Mouse (Mus musculus) limb, embryonic 15.5 days (tissue): ENCODE data around the gene Cacna1c. TPM values are rescaled to one million over a fixed set of nuclear protein-coding genes. Genes with fewer than 3 reads are reported as not detected.

Source experiments
- ATAC-seq: fragments of 200-750 bp; cut with Nextera tagmentation; 2 replicates; pipeline ENCODE4 v1.8.0; 2017; ENCODE audit warnings: low read depth, moderate TSS enrichment; ENCODE audit not compliant: insufficient number of reproducible peaks, low FRiP score, low TSS enrichment
- H3K27ac ChIP-seq: fragments of 300-500 bp; sonication (generic); 2 replicates; pipeline ENCODE4 v1.5.1; 2015; ENCODE audit warnings: moderate library complexity, mild to moderate bottlenecking, inconsistent platforms
- H3K27me3 ChIP-seq: fragments of 300-500 bp; sonication (generic); 2 replicates; pipeline ENCODE4 v1.6.1; 2015; ENCODE audit warnings: inconsistent platforms
- H3K36me3 ChIP-seq: fragments of 300-500 bp; sonication (generic); 2 replicates; pipeline ENCODE4 v1.6.1; 2015; ENCODE audit warnings: inconsistent platforms
- H3K4me1 ChIP-seq: fragments of 300-500 bp; sonication (generic); 2 replicates; pipeline ENCODE4 v1.6.1; 2015; ENCODE audit warnings: inconsistent platforms
- H3K4me2 ChIP-seq: fragments of 300-500 bp; sonication (generic); 2 replicates; pipeline ENCODE4 v1.6.1; 2015; ENCODE audit warnings: mild to moderate bottlenecking, inconsistent platforms
- H3K4me3 ChIP-seq: fragments of 300-500 bp; sonication (generic); 2 replicates; pipeline ENCODE4 v1.5.1; 2015; ENCODE audit warnings: mild to moderate bottlenecking, inconsistent platforms
- H3K9ac ChIP-seq: fragments of 300-500 bp; sonication (generic); 2 replicates; pipeline ENCODE4 v1.6.1; 2015; ENCODE audit warnings: inconsistent platforms
- H3K9me3 ChIP-seq: fragments of 300-500 bp; sonication (generic); 2 replicates; pipeline ENCODE4 v1.6.1; 2016; ENCODE audit warnings: inconsistent platforms
- WGBS: fragments of 180-500 bp; shearing (Covaris S2); methylation state at CpG from one replicate; pipeline ENCODE4 v1.1.7; 2015; 5-methylcytosine and 5-hydroxymethylcytosine counted together
- polyA plus RNA-seq: library from polyadenylated mRNA; unstranded; fragments of >200 nt; fragmentation: Nextera tagmentation; extraction: Ambion mirVana; gene quantifications from 2 replicates; pipeline ENCODE4 v1.2.1, GENCODE M21; 2015

Cacna1c gene
- polyA plus RNA-seq, 1 experiment from 2014 or later: 6.2 TPM

DNA sequence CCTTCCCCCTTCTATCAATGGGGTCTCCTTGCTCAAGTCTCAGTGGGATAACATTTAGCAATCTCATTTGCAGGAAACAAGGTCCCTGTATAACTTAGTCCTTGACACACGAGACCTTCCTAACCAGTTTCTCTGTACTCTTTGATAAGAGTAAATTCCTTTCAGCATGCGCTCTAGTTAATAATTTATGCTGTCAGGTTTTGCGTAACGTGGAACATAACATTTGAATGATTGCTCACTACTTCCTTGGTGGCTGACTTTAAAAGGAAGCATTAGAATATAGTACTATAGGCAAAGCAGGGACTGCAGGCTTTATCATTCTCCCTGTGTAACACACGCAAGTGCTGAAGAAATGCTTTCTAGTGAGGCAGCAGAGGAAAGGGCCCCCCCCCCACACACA, 232.9 kb downstream of the Cacna1c start:
- no peak overlapping the region for H3K27ac ChIP-seq
- H3K9ac ChIP-seq: no peak overlapping the region
- 72% methylated on average over 5 of the region's 5 CpGs for WGBS
- no peaks in the 10 kb centered on the region for H3K9me3 ChIP-seq
- no peak overlapping the region for H3K4me3 ChIP-seq
- no peak for ATAC-seq
- no peaks in the 10 kb centered on the region; the same call in none of the 2 replicates for H3K4me1 ChIP-seq
- H3K36me3 ChIP-seq: no peaks in the 10 kb centered on the region
- H3K4me2 ChIP-seq: no peak overlapping the region
- H3K27me3 ChIP-seq: no peaks in the 10 kb centered on the region

- Histone ChIP-seq H3K9me3 (no peaks in the 10 kb centered on the region), H3K4me3 (no peak overlapping the region), H3K36me3 (no peaks in the 10 kb centered on the region), H3K4me2 (no peak overlapping the region), H3K9ac (no peak overlapping the region), H3K27me3 (no peaks in the 10 kb centered on the region), H3K27ac (no peak overlapping the region), H3K4me1 (no peaks in the 10 kb centered on the region)
- WGBS: 71% methylated on average over 9 of the region's 9 CpGs
- ATAC-seq: no peak
These were observed 237.7 kb downstream of the Cacna1c start for GRCm38 (mm10) chr6:118958529-118958928.

DNA sequence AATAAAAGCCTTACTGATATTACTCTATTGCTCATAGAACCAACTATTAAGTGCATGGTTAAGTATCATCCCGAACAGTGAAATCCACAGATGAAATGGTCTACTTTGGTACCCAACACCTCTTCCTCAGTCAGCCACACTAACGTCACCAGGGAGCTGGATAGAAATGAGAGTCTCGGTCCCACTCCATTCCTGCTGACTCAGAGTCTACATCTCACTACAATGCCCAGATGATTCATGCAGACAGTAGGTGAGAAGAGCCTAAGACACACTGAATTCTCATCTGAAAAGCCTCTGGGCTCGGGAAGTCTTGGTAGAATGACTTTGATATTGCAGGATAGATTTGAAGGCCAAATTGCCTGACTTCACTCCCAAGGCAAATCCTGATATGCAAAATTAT, 240.0 kb downstream of the Cacna1c start:
- Histone ChIP-seq H3K36me3 (no peaks in the 10 kb centered on the region), H3K4me3 (no peak overlapping the region), H3K27ac (no peak overlapping the region), H3K9ac (no peak overlapping the region), H3K27me3 (no peaks in the 10 kb centered on the region), H3K4me1 (no peaks in the 10 kb centered on the region), H3K9me3 (no peaks in the 10 kb centered on the region), H3K4me2 (no peak overlapping the region)
- ATAC-seq: no peak
- WGBS: 86% methylated on average over 4 of the region's 4 CpGs

DNA sequence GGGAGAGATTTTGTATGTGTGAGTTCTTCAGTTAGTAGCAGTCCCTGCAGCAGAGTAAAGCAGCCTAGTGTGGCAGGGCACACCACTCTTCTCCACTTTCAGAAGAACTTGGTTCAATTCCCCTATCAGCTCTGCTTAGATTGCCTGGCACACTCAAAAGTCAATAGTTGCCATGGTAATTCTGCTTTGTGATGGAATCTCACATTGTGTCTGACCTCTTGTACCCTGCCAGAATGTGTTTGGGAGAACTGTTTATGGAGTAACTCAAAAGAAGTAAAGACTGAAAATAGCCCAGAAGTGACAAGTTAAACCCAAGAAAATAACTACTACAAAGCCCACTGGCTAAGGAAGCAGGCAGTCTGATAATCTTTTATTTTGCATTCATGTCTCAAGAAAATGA, 240.4 kb downstream of the Cacna1c start:
- no peaks in the 10 kb centered on the region for H3K36me3 ChIP-seq
- no peaks in the 10 kb centered on the region for H3K4me1 ChIP-seq
- no peak overlapping the region for H3K9ac ChIP-seq
- H3K4me2 ChIP-seq: no peak overlapping the region
- H3K4me3 ChIP-seq: no peak overlapping the region
- H3K9me3 ChIP-seq: no peaks in the 10 kb centered on the region
- H3K27me3 ChIP-seq: no peaks in the 10 kb centered on the region
- H3K27ac ChIP-seq: no peak overlapping the region
- ATAC-seq: no peak

DNA sequence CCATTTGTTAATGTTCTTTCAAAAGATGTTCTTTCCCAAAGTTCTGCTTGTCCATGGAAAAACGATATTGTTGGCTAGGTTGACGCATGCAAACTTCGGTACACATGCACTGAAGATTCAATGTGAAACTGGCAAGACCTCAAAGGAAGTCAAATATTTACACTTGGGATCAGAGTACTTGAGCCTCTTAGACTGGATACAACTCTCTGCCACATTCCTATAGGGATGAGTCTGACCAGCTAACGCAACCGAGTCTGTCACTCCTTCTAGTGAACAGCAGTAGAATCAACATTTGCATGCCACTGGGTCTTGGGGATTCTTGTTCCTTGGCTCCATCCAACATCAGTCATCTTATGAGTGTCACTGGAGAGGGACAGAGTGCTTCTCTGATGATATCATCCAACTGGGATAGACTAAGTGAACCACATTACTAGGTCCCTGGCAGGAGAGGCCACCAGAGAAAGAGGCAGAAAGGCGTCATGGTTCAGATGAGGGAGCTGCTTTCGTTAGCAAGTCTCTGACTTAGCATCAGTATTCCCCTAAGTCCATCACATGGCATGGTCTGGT, 241.1 kb downstream of the Cacna1c start:
- Histone ChIP-seq H3K9ac (no peak overlapping the region), H3K4me3 (no peak overlapping the region), H3K27ac (no peak overlapping the region), H3K9me3 (no peaks in the 10 kb centered on the region), H3K27me3 (no peaks in the 10 kb centered on the region), H3K4me1 (no peaks in the 10 kb centered on the region), H3K36me3 (no peaks in the 10 kb centered on the region), H3K4me2 (no peak overlapping the region)
- no peak for ATAC-seq
- 92% methylated on average over 7 of the region's 7 CpGs for WGBS

GRCm38 (mm10) chr6:118952377-118952776, 243.8 kb downstream of the Cacna1c start:
- no peak for ATAC-seq
- Histone ChIP-seq H3K9me3 (no peaks in the 10 kb centered on the region), H3K4me2 (no peak overlapping the region), H3K9ac (no peak overlapping the region), H3K27ac (no peak overlapping the region), H3K4me1 (peaks cover 3% of the 10 kb centered on the region; the same call in 1 of the 2 replicates), H3K4me3 (no peak overlapping the region), H3K36me3 (no peaks in the 10 kb centered on the region), H3K27me3 (no peaks in the 10 kb centered on the region)
- WGBS: 81% methylated on average over 9 of the region's 9 CpGs

DNA sequence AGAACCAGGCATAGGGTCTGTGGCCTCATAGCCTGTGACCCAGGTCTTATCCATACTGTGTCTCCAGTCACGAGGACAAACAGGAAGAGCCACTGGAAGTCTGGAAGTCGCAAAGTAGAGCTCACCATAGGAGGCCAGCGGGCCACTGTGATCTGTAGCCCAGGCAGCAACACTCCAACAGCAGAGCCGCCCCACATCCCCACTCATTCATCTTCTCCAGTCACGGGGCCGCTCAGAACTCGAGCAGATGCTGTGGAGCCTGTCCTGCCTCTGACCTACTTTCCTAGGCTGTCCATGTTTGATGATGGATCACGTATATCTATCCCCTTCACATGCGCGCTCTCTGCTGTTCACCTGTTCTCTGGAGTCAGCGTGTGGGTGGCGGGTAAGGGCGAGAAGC, 246.0 kb downstream of the Cacna1c start:
- no peaks in the 10 kb centered on the region for H3K36me3 ChIP-seq
- no peak overlapping the region for H3K27ac ChIP-seq
- no peak overlapping the region for H3K9ac ChIP-seq
- WGBS: 63% methylated on average over 13 of the region's 13 CpGs
- H3K4me1 ChIP-seq: peaks cover 4% of the 10 kb centered on the region; the same call in 1 of the 2 replicates
- H3K4me3 ChIP-seq: no peak overlapping the region
- no peak overlapping the region for H3K4me2 ChIP-seq
- H3K27me3 ChIP-seq: no peaks in the 10 kb centered on the region
- no peaks in the 10 kb centered on the region for H3K9me3 ChIP-seq
- no peak for ATAC-seq

- peaks cover 4% of the 10 kb centered on the region; the same call in 1 of the 2 replicates for H3K4me1 ChIP-seq
- ATAC-seq: no peak
- WGBS: 47% methylated on average over 8 of the region's 8 CpGs
These were observed 248.9 kb downstream of the Cacna1c start for GRCm38 (mm10) chr6:118947286-118947685.

GRCm38 (mm10) chr6:118946660-118947059, 249.6 kb downstream of the Cacna1c start:
- Histone ChIP-seq H3K4me1 (peaks cover 6% of the 10 kb centered on the region; the same call in 1 of the 2 replicates), H3K9ac (no peak overlapping the region), H3K27ac (no peak overlapping the region), H3K4me2 (no peak overlapping the region), H3K27me3 (no peaks in the 10 kb centered on the region), H3K36me3 (no peaks in the 10 kb centered on the region), H3K4me3 (no peak overlapping the region), H3K9me3 (no peaks in the 10 kb centered on the region)
- no peak for ATAC-seq
- 86% methylated on average over 6 of the region's 6 CpGs for WGBS

More at GRCm38 (mm10) chr6:118947286-118947685, 248.9 kb downstream of the Cacna1c start:
- H3K27ac ChIP-seq: no peak overlapping the region
- H3K27me3 ChIP-seq: no peaks in the 10 kb centered on the region
- H3K4me3 ChIP-seq: no peak overlapping the region
- no peak overlapping the region for H3K4me2 ChIP-seq
- H3K9me3 ChIP-seq: no peaks in the 10 kb centered on the region
- no peaks in the 10 kb centered on the region for H3K36me3 ChIP-seq
- no peak overlapping the region for H3K9ac ChIP-seq

- no peaks in the 10 kb centered on the region for H3K9me3 ChIP-seq
- WGBS: 91% methylated on average over 4 of the region's 4 CpGs
- H3K9ac ChIP-seq: no peak overlapping the region
- no peaks in the 10 kb centered on the region for H3K36me3 ChIP-seq
- H3K27ac ChIP-seq: no peak overlapping the region
- no peak overlapping the region for H3K4me3 ChIP-seq
- H3K4me2 ChIP-seq: no peak overlapping the region
- no peak for ATAC-seq
- no peaks in the 10 kb centered on the region for H3K27me3 ChIP-seq
- peaks cover 6% of the 10 kb centered on the region; the same call in 1 of the 2 replicates for H3K4me1 ChIP-seq
These were observed 252.1 kb downstream of the Cacna1c start for GRCm38 (mm10) chr6:118944093-118944492.

DNA sequence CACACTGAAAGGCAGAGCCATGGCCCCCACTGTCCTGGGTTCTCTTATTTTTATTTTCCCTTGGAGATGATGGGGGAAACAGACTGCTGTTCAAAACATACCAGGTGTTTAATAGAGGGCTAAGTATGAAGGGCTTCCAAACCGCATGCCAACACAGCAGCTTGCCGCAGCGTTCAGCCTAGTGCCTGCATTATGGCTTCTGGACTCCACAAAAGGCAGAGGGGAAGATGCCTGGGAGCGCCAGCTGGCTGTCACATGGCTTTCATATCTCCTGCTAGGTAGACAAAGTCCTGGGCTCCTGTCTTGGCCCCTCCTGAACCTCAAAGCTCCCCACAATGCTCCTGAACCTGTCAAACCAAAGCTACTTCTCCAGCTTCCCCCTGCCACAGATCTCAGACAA, 254.4 kb downstream of the Cacna1c start:
- Histone ChIP-seq H3K4me1 (0 out of 2 replicates have a peak, but pooled peaks cover 3% of the 10 kb centered on the region), H3K27me3 (no peaks in the 10 kb centered on the region), H3K36me3 (no peaks in the 10 kb centered on the region), H3K4me2 (no peak overlapping the region), H3K9me3 (no peaks in the 10 kb centered on the region), H3K9ac (no peak overlapping the region), H3K27ac (no peak overlapping the region), H3K4me3 (no peak overlapping the region)
- WGBS: 56% methylated on average over 4 of the region's 4 CpGs
- ATAC-seq: no peak

DNA sequence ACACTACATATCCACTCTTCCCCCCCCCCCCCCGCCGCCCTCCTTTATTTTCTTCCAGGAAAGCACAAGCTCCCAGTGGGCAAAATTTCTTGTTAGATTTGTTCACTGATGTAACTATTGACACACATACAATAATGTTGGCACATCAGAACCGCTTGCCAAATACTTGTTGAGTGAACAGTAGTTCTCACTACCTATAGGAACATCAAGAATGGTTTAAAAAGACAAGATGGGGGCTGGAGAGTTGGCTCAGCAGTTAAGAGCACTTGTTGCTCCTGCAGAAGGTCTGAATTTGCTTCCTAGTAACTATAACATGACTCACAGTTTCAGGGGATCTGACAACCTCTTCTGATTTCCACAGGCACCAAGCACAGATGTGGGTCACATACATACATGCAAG, 255.2 kb downstream of the Cacna1c start:
- H3K27ac ChIP-seq: no peak overlapping the region
- no peaks in the 10 kb centered on the region for H3K27me3 ChIP-seq
- H3K9ac ChIP-seq: no peak overlapping the region
- ATAC-seq: no peak
- no peaks in the 10 kb centered on the region for H3K36me3 ChIP-seq
- 0 out of 2 replicates have a peak, but pooled peaks cover 8% of the 10 kb centered on the region for H3K4me1 ChIP-seq
- no peak overlapping the region for H3K4me3 ChIP-seq
- no peaks in the 10 kb centered on the region for H3K9me3 ChIP-seq
- 83% methylated on average over 3 of the region's 3 CpGs for WGBS
- no peak overlapping the region for H3K4me2 ChIP-seq

DNA sequence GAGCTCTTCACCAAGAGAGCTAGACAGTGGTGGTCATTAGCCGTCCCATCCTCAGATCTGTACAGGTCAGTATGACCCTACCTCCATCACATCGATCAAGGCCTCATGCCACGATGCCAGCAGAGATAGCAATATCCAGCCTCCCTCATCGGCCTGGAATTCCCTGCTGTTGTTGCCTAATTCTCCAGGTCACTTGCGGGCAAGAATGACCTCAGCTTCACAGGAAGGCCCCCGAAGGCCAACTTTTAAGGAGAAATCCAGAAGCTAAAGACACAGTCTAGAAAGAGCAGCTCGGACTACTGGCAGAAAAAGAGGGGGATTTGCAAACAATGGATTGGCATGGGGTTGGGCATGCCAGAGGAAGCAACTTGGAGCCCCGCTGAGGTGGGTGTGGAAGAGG, 256.6 kb downstream of the Cacna1c start:
- Histone ChIP-seq H3K9me3 (no peaks in the 10 kb centered on the region), H3K36me3 (no peaks in the 10 kb centered on the region), H3K9ac (no peak overlapping the region), H3K4me1 (peaks cover 12% of the 10 kb centered on the region; the same call in 1 of the 2 replicates), H3K4me2 (no peak overlapping the region), H3K27ac (no peak overlapping the region), H3K27me3 (no peaks in the 10 kb centered on the region), H3K4me3 (no peak overlapping the region)
- 88% methylated on average over 8 of the region's 8 CpGs for WGBS
- no peak for ATAC-seq
